Mouse (Mus musculus): ENCODE data around the gene Efemp2. TPM values are rescaled to one million over a fixed set of nuclear protein-coding genes. Genes with fewer than 3 reads are reported as not detected.
"Not testable (repeated sequence)": the region's sequence is repeated elsewhere in the genome, so short reads cannot be mapped to it uniquely, and the experiment has no call there.

Efemp2 gene
- polyA plus RNA-seq, 1 experiment, result 81.3 TPM

DNA sequence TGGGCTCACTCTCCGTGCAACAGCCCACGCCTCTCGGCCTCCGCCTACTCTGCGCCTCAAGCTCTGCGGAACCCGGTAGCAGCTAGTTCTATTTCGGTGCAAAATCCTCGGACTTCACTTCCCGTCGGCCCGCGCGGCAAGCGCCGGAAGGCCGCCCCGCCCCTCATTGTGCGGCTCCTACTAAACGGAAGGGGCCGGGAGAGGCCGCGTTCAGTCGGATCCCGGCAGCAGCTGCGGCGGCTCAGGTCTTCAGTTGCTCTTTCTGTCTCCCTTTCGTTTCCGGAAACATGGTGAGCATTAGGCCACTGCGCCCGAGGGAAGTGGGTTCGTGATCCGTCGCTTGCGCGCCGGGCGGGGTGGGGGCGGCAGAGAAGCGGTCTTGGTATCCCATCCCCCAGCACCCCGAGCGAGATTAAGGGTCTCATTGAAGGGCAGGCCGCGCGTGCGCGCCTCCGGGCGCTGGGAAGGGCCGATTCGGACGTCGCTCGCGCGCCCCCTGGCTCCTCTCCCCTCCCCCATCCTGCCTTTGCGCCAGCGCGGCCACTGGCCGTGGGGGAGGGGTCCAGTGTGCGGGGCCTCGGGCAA is 16.7 kb downstream of the Efemp2 start, which contains the start of gene Cfl1:
TSS of gene Cfl1 (plus strand) at position 143 of the 585 bp plus-strand sequence.
- TF ChIP-seq USF1 (IDR thresholded peaks at IDR 0.05; ENCODE audit: low read depth) (no peak), TCF12 (IDR thresholded peaks at IDR 0.05; ENCODE audit: insufficient read depth, poor library complexity, severe bottlenecking) (no peak), SRF (IDR thresholded peaks at IDR 0.05; ENCODE audit: control insufficient read depth, insufficient read length, low read depth) (peak; percentile 68), REST (IDR thresholded peaks at IDR 0.05; ENCODE audit: insufficient read depth, insufficient read length) (no peak), E2F4 (IDR thresholded peaks at IDR 0.05; ENCODE audit: insufficient read depth) (no peak), CEBPB (IDR thresholded peaks at IDR 0.05; ENCODE audit: insufficient read depth, poor library complexity, severe bottlenecking) (no peak), POLR2AphosphoS2 (IDR thresholded peaks at IDR 0.05; ENCODE audit: insufficient read length, low read depth) (peak; percentile 74), TCF3 (IDR thresholded peaks at IDR 0.05; ENCODE audit: insufficient read length, low read depth) (no peak), MYOD1 (IDR thresholded peaks at IDR 0.05; ENCODE audit: control insufficient read depth in 1 of 3, insufficient read length in 2 of 3, low read depth in 2 of 3) (peak in 1 of 3 experiments; percentile 5), MAX (IDR thresholded peaks at IDR 0.05; ENCODE audit: low read depth) (no peak), POLR2A (IDR thresholded peaks at IDR 0.05; ENCODE audit: insufficient read length, low read depth) (peak; percentile 91), MYOG (IDR thresholded peaks at IDR 0.05; ENCODE audit: control insufficient read depth in 1 of 3, insufficient read depth in 1 of 3, insufficient read length in 2 of 3, low read depth in 2 of 3) (peak in 1 of 3 experiments; percentile 46)
- peak within 1 kb of the TSS; percentile 64 for H3ac ChIP-seq (ENCODE audit: control insufficient read depth, insufficient read length)
- peak within 1 kb of the TSS; percentile 98 for H3K4me2 ChIP-seq (ENCODE audit: low read depth)
- H3K4me3 ChIP-seq, result peak within 1 kb of the TSS; percentile 85
- peaks cover 46% of the 10 kb centered on the region for H3K79me2 ChIP-seq (ENCODE audit: control insufficient read depth, insufficient read depth)
- H3K27me3 ChIP-seq (ENCODE audit: control insufficient read depth, insufficient read depth, insufficient read length), result no peaks in the 10 kb centered on the region
- peaks cover 35% of the 10 kb centered on the region for H3K36me3 ChIP-seq (ENCODE audit: control insufficient read depth, insufficient read depth)

DNA sequence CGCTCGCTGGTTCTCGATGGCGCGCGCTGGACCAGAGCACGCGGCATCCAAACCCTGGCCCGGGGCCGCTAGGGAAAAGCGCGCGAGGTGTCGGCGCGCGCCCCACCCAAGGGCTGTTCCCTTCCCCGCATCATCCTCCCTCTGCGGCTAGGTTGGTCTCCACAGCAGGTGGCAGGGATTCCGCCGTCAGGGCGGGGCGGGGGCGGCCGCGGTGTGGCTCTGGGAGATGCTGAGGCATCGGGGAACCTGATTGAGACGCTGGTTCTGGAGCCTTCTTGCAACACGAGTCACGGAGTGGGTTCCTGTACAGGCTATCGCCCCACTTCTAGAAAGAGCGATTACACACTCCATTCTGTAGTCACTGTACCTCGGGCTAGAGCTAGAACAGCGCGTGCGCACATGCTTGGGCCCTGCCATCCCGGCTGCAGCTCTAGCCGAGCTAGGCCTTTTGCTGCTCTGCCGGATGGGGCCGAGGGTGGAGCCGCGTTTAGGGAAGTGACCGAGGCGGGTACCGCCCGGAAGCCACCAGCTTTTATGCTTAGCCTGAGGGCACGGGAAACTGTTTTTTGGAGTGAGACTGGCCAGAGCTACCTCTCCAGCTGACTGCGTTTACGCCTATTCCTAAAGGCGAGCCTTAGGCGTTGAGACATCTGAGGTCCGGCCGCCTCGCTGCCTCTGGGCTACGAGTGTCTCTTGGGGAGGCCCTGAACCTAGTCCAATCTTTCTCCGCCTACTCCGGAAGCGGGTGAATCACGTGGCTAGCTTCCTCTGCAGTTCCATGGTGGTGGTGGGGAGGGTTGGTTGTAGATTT is 17.3 kb downstream of the Efemp2 start:
- H3K36me3 ChIP-seq (ENCODE audit: control insufficient read depth, insufficient read depth), result peaks cover 31% of the 10 kb centered on the region
- peaks cover 44% of the 10 kb centered on the region for H3K79me2 ChIP-seq (ENCODE audit: control insufficient read depth, insufficient read depth)

DNA sequence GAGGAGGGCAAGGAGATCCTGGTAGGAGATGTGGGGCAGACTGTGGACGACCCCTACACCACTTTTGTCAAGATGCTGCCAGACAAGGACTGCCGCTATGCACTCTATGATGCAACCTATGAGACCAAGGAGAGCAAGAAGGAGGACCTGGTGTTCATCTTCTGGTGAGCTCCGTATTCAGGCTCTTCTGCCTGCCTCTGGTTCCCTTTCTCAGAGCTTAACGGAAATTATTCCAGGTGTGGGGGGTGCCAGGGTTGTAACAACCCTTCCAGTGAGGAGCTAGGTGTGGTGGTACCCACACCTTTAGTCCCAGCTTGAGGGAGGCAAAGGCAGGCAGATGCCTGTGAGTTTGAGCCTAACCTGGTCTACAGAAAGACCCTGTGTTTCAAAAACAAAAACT is 18.9 kb downstream of the Efemp2 start:
- Histone ChIP-seq H3K4me2 (ENCODE audit: low read depth) (peak overlapping the region; percentile 96), H3K36me3 (ENCODE audit: control insufficient read depth, insufficient read depth) (peaks cover 33% of the 10 kb centered on the region), H3K27me3 (ENCODE audit: control insufficient read depth, insufficient read depth, insufficient read length) (no peaks in the 10 kb centered on the region), H3K79me2 (ENCODE audit: control insufficient read depth, insufficient read depth) (peaks cover 31% of the 10 kb centered on the region), H3ac (ENCODE audit: control insufficient read depth, insufficient read length) (no peak overlapping the region), H3K4me3 (peak overlapping the region; percentile 85)
- no peak for TF ChIP-seq POLR2AphosphoS2 (IDR thresholded peaks at IDR 0.05; ENCODE audit: insufficient read length, low read depth)
- no peak for TF ChIP-seq CEBPB (IDR thresholded peaks at IDR 0.05; ENCODE audit: insufficient read depth, poor library complexity, severe bottlenecking)
- TF ChIP-seq SRF (IDR thresholded peaks at IDR 0.05; ENCODE audit: control insufficient read depth, insufficient read length, low read depth), result no peak
- TF ChIP-seq E2F4 (IDR thresholded peaks at IDR 0.05; ENCODE audit: insufficient read depth), result no peak
- no peak for TF ChIP-seq POLR2A (IDR thresholded peaks at IDR 0.05; ENCODE audit: insufficient read length, low read depth)

More for the DNA sequence above, 17.3 kb downstream of the Efemp2 start:
- Histone ChIP-seq H3ac (ENCODE audit: control insufficient read depth, insufficient read length) (peak overlapping the region; percentile 64), H3K27me3 (ENCODE audit: control insufficient read depth, insufficient read depth, insufficient read length) (no peaks in the 10 kb centered on the region), H3K4me3 (peak overlapping the region; percentile 85), H3K4me2 (ENCODE audit: low read depth) (peak overlapping the region; percentile 96)
- TF ChIP-seq TCF3 (IDR thresholded peaks at IDR 0.05; ENCODE audit: insufficient read length, low read depth) (no peak), E2F4 (IDR thresholded peaks at IDR 0.05; ENCODE audit: insufficient read depth) (no peak), TCF12 (IDR thresholded peaks at IDR 0.05; ENCODE audit: insufficient read depth, poor library complexity, severe bottlenecking) (no peak), POLR2AphosphoS2 (IDR thresholded peaks at IDR 0.05; ENCODE audit: insufficient read length, low read depth) (peak; percentile 88), MAX (IDR thresholded peaks at IDR 0.05; ENCODE audit: low read depth) (no peak), MYOD1 (IDR thresholded peaks at IDR 0.05; ENCODE audit: control insufficient read depth in 1 of 3, insufficient read length in 2 of 3, low read depth in 2 of 3) (peak in 2 of 3 experiments; percentile 42 to 66), MYOG (IDR thresholded peaks at IDR 0.05; ENCODE audit: control insufficient read depth in 1 of 3, insufficient read depth in 1 of 3, insufficient read length in 2 of 3, low read depth in 2 of 3) (peak in 2 of 3 experiments; percentile 28 to 66), REST (IDR thresholded peaks at IDR 0.05; ENCODE audit: insufficient read depth, insufficient read length) (no peak), CEBPB (IDR thresholded peaks at IDR 0.05; ENCODE audit: insufficient read depth, poor library complexity, severe bottlenecking) (no peak), SRF (IDR thresholded peaks at IDR 0.05; ENCODE audit: control insufficient read depth, insufficient read length, low read depth) (peak; percentile 43), USF1 (IDR thresholded peaks at IDR 0.05; ENCODE audit: low read depth) (peak; percentile 96), POLR2A (IDR thresholded peaks at IDR 0.05; ENCODE audit: insufficient read length, low read depth) (peak; percentile 81)

DNA sequence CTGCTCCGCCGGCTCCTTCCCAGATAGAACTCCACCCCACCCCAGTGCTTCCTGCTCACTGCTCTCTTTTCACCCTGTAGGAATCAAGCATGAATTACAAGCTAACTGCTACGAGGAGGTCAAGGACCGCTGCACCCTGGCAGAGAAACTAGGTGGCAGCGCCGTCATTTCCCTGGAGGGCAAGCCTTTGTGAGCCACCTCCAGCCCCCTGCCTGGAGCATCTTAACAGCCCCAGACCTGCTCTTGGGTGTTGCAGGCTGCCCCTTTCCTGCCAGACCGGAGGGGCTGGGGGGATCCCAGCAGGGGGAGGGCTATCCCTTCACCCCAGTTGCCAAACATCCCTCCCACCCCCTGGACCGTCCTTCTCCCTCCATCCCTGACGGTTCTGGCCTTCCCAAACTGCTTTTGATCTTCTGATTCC is 19.6 kb downstream of the Efemp2 start:
- peak; percentile 33 for TF ChIP-seq POLR2AphosphoS2 (IDR thresholded peaks at IDR 0.05; ENCODE audit: insufficient read length, low read depth)

More for the DNA sequence above, 19.6 kb downstream of the Efemp2 start:
- H3K79me2 ChIP-seq (ENCODE audit: control insufficient read depth, insufficient read depth), result peaks cover 31% of the 10 kb centered on the region
- peaks cover 33% of the 10 kb centered on the region for H3K36me3 ChIP-seq (ENCODE audit: control insufficient read depth, insufficient read depth)
- not testable (repeated sequence) for H3K27me3 ChIP-seq (ENCODE audit: control insufficient read depth, insufficient read depth, insufficient read length); H3K4me3 ChIP-seq; H3ac ChIP-seq (ENCODE audit: control insufficient read depth, insufficient read length)
- peak overlapping the region; percentile 96 for H3K4me2 ChIP-seq (ENCODE audit: low read depth)

All from myocyte (in vitro differentiated cells).